Mouse (Mus musculus) cerebellum, adult 2 months (tissue): Measurements from ENCODE around the gene Ccnjl. TPM values are rescaled to one million over a fixed set of nuclear protein-coding genes. Genes with fewer than 3 reads are reported as not detected.
A peak's percentile ranks its signal among the peaks of the same experiment; 100 is the strongest.

Source experiments
- DNase-seq, 2 experiments: peaks; one replicate each; pipeline ENCODE4 v3.0.0; 2021
- H3K27ac ChIP-seq: fragments of 200-500 bp; 2 replicates; pipeline ENCODE4 v1.5.1; 2012; ENCODE audit warnings: low read length, control low read depth, inconsistent platforms; ENCODE audit not compliant: insufficient read depth
- H3K27me3 ChIP-seq: fragments of 200-500 bp; 2 replicates; pipeline ENCODE4 v1.6.1; 2012; ENCODE audit warnings: inconsistent platforms, mild to moderate bottlenecking, low read length, moderate library complexity; ENCODE audit not compliant: control insufficient read depth, insufficient read depth
- H3K4me1 ChIP-seq: fragments of 200-500 bp; 2 replicates; pipeline ENCODE4 v1.6.1; 2011; ENCODE audit warnings: low read length; ENCODE audit not compliant: control insufficient read depth, insufficient read depth
- H3K4me3 ChIP-seq: fragments of 200-500 bp; replicated peaks from 2 replicates; pipeline ENCODE3; 2011; ENCODE audit warnings: mild to moderate bottlenecking, low read depth, low read length, control low read depth; ENCODE audit not compliant: insufficient read depth
- CTCF ChIP-seq: fragments of 200-500 bp; IDR thresholded peaks from 2 replicates; pipeline ENCODE4 v1.5.1; 2011; ENCODE audit warnings: low read depth, mild to moderate bottlenecking, control low read depth, low read length, moderate library complexity, borderline replicate concordance; ENCODE audit not compliant: insufficient read depth
- POLR2A ChIP-seq: fragments of 200-500 bp; IDR thresholded peaks from 2 replicates; pipeline ENCODE4 v1.6.1; 2011; ENCODE audit warnings: low read length, control low read depth, borderline replicate concordance; ENCODE audit not compliant: insufficient read depth
- WGBS: fragments of 180-500 bp; shearing (Covaris S2); methylation state at CpG from one replicate; pipeline ENCODE4 v1.1.7; 2018; 5-methylcytosine and 5-hydroxymethylcytosine counted together
- polyA plus RNA-seq: library from polyadenylated mRNA; depleted of rRNA; stranded (reverse); fragments of >200 nt; gene quantifications from 2 replicates; pipeline ENCODE4 v1.2.3, GENCODE M21; 2012

Gene Ccnjl
- polyA plus RNA-seq, 1 experiment = 8.4 TPM

DNA sequence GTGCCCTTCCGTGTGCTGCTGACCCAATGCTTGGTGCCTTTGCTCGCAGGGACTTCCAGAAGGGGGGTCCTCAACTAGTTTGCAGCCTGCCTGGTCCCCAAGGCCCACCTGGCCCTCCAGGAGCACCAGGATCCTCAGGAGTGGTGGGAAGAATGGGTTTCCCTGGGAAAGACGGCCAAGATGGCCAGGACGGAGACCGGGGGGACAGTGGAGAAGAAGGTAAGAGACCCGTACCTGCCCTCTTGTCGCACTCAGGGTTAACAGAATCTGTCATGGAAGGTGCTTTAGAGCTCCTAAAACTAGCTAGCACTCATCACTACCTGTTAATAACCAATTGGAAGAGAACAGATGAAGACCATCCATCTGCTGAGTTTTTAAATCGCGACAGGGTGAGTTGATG, 42.7 kb upstream of the Ccnjl start:
- WGBS = 90% methylated on average over 9 of the region's 9 CpGs
- peaks cover 3% of the 10 kb centered on the region; the same call in 1 of the 2 replicates for H3K4me1 ChIP-seq
- H3K4me3 ChIP-seq = no peak overlapping the region
- no peak for TF ChIP-seq CTCF
- TF ChIP-seq POLR2A = no peak
- no peaks in the 10 kb centered on the region; the same call in 1 of the 2 replicates for H3K27me3 ChIP-seq
- no peak overlapping the region for H3K27ac ChIP-seq
- DNase-seq = no peak

DNA sequence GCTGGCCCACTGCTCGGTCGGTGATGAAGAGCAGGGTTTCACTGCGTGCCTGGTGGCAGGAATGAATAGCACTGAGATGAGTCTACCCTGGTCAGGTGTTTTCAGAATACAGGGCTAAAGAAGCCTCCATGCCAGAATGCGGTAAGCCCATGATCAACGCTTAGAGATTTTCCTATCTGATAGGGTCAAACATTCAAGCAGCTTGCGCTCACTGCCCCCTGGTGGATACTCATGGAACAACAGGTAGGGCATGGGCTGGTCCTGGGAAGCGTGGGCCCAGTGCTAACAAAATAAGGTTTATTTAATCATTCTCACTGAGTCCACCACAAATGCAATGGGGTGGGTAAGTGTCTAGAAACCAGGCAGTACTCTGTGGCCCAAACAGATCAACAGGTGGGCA, 35.9 kb upstream of the Ccnjl start:
- Histone ChIP-seq H3K4me3 (no peak overlapping the region), H3K4me1 (peaks cover 10% of the 10 kb centered on the region), H3K27me3 (no peaks in the 10 kb centered on the region), H3K27ac (no peak overlapping the region)
- peak; percentile 61 to 78 for DNase-seq
- WGBS = 36% methylated on average over 7 of the region's 7 CpGs
- no peak for TF ChIP-seq POLR2A
- TF ChIP-seq CTCF = peak; percentile 94

DNA sequence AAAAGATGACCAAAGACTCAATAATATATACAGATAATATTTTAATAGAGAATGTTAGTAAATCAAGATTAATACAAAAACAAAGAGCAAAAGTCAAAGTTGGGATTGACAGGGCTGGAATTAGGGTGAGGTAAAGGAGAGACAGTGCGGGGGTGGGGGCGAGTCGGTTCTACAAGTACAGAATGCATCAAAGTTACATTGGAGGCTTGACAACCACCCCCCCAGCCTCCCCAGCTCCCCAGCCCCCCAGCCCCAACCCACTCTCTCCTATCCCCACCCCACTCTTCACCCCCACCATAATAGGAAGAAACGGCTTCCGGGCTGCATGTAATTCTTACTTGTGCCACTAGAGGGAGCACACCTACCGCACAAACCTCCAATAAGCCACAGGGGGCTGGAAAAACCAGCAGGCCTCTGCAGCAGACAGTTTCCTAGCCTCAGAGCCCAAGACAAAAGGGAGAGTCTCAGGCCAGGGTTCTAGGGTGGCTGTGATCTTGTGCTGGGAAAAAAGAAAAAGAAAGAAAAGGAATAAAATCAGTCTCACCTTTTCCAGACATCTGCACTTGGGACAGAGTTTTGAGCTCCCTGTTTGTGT, 34.7 kb upstream of the Ccnjl start:
- peak; percentile 82 to 87 for DNase-seq
- Histone ChIP-seq H3K27me3 (no peaks in the 10 kb centered on the region), H3K4me3 (no peak overlapping the region), H3K4me1 (peaks cover 10% of the 10 kb centered on the region), H3K27ac (peak overlapping the region; percentile 59; the same call in 1 of the 2 replicates)
- TF ChIP-seq CTCF (peak; percentile 91), POLR2A (no peak)
- WGBS = 28% methylated on average over 6 of the region's 6 CpGs

DNA sequence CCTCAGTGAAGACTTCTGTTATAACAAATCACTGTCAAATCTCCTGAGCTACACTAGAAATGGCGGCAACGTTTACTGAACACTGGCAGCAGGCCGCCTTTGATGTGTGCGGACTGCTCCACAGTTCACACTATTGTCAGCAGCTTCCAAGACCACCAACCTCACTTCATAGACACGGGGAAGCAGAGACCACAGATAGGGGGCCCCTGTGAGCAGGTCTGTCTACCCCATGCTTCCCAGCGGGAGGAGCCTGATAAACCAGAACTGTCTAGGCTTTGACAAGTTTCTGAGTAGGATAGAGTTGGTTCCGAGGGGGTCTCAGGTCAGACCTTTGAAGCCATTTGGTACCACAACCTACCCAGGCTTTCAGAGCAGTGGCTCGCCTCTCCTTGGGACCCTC, 33.5 kb upstream of the Ccnjl start:
- Histone ChIP-seq H3K4me3 (no peak overlapping the region), H3K4me1 (peaks cover 10% of the 10 kb centered on the region), H3K27me3 (no peaks in the 10 kb centered on the region), H3K27ac (no peak overlapping the region)
- TF ChIP-seq CTCF (no peak), POLR2A (no peak)
- no peak for DNase-seq
- 75% methylated on average over 8 of the region's 8 CpGs for WGBS

DNA sequence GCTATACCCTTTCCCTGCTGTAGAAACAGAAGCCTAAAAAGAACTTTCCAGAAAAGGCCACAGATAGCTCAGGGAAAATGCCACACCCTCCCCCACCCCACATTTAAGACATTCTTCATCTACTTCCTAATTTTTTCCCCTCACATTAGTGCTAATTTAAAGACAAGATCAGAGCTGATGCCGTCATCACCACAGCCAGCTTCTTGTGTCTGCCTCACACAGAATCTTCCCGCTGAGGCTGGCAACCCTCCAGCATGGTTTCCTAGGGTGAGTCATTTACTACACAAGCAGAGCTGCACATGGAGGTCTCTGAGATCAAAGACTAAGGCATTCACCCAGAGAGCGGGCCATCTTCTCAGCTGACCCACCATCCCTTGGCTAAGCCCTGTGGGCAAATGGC, 33.1 kb upstream of the Ccnjl start:
- peak in 1 of 2 experiments; percentile 49 for DNase-seq
- Histone ChIP-seq H3K4me3 (no peak overlapping the region), H3K4me1 (peaks cover 10% of the 10 kb centered on the region), H3K27ac (no peak overlapping the region), H3K27me3 (no peaks in the 10 kb centered on the region)
- no peak for TF ChIP-seq POLR2A
- TF ChIP-seq CTCF = no peak
- whole genome bisulfite sequencing = 22% methylated on average over 3 of the region's 3 CpGs

DNA sequence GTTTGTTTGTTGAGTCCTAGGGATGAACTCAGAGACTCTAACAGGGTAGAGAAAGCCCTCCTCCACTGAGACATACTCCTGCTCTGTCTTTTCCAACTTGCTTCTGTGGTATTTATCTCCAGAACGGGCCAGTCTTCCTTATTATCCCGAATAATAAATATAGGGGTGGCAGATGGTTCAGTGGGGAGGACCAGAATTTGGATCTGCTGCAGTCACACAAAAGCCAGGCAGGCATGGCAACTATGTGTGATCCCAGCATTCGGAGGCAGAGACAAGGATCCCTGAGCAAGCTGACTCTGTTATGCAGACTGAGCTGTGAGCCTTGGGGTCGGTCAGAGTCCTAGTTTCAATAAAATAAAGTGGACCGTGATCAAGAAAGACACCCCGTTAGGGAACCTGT, 27.3 kb upstream of the Ccnjl start:
- TF ChIP-seq POLR2A (no peak), CTCF (no peak)
- 41% methylated on average over 6 of the region's 6 CpGs for WGBS
- no peak for DNase-seq
- Histone ChIP-seq H3K27me3 (no peaks in the 10 kb centered on the region), H3K27ac (peak overlapping the region; percentile 78), H3K4me3 (no peak overlapping the region), H3K4me1 (peaks cover 12% of the 10 kb centered on the region)

DNA sequence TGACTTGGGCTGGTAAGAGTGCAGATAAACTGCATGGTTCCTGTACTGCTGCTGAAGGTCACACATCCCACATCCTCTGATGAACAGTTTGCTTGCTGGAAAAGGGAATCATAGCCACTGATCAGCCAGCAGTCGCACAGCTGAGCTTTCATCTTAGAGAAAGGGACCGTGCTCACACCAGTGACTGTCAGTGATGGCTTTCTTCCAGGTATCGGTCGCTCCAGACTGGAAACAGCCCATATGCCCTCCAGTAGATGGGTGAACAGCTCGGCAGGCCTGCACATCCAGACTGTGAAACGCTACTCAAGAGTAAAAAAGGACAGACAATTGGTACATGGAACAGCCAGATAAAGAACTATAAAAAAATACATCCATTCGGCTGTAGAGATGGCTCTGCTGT, 23.4 kb upstream of the Ccnjl start:
- Histone ChIP-seq H3K27ac (no peak overlapping the region), H3K27me3 (no peaks in the 10 kb centered on the region), H3K4me1 (peaks cover 12% of the 10 kb centered on the region), H3K4me3 (no peak overlapping the region)
- 29% methylated on average over 7 of the region's 7 CpGs for WGBS
- TF ChIP-seq POLR2A (no peak), CTCF (no peak)
- no peak for DNase-seq

DNA sequence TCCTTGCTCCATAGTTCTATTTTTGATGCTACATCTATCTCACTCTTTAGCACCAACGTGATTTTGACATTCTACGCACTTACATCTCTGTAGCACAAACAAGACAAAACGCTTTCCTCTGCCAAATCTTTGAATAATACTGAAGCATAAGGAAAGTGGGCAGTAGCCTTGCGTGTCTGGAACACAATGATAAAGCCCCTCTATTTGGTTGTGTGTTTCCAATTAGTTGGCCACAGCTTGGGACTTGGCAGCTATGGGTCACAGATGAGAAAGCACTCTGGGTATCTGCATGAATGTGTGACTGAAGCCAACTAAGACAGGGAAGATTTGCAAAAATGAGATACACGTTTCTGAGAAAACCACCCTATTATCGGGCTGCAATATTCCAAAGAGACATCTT, 20.6 kb upstream of the Ccnjl start:
- DNase-seq = no peak
- Histone ChIP-seq H3K4me1 (peaks cover 7% of the 10 kb centered on the region), H3K27me3 (no peaks in the 10 kb centered on the region), H3K27ac (peak overlapping the region; percentile 26; the same call in 1 of the 2 replicates), H3K4me3 (no peak overlapping the region)
- 14% methylated on average over 6 of the region's 6 CpGs for WGBS
- TF ChIP-seq CTCF (no peak), POLR2A (no peak)

DNA sequence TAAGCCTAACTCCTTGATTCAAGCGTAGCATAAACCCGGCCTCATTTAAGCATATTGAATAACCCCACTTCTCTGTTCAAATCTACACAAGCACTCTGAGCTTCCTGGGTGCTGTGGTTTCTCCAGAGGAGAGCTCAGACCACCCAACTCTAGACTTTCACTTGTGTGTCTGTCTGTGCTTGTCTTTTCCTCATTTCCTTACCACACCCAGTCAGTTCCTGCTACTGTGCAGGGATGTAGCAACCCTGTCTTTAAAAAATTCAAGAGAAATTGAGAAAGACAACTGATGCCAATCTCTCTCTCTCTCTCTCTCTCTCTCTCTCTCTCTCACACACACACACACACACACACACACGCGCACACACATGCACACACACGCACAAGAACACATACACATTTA, 18.7 kb upstream of the Ccnjl start:
- DNase-seq = no peak
- TF ChIP-seq POLR2A = no peak
- no peak for TF ChIP-seq CTCF
- no peak overlapping the region for H3K27ac ChIP-seq
- H3K4me1 ChIP-seq = peaks cover 11% of the 10 kb centered on the region
- no peaks in the 10 kb centered on the region for H3K27me3 ChIP-seq
- WGBS = over 99% methylated on average over 5 of the region's 5 CpGs
- H3K4me3 ChIP-seq = no peak overlapping the region
